Mouse (Mus musculus) stomach, embryonic 15.5 days (tissue): ENCODE results near the gene Amotl1. TPM values are rescaled to one million over a fixed set of nuclear protein-coding genes. Genes with fewer than 3 reads are reported as not detected.

Source experiments
- ATAC-seq: fragments of 200-750 bp; cut with Nextera tagmentation; 2 replicates; pipeline ENCODE4 v1.8.0; 2017; ENCODE audit warnings: low read depth, moderate number of reproducible peaks, moderate TSS enrichment; ENCODE audit not compliant: insufficient read depth, low FRiP score
- H3K27ac ChIP-seq: fragments of 300-500 bp; sonication (generic); 2 replicates; pipeline ENCODE4 v1.5.1; 2015; ENCODE audit warnings: mild to moderate bottlenecking, inconsistent platforms
- H3K27me3 ChIP-seq: fragments of 300-500 bp; sonication (generic); replicated peaks from 2 replicates; pipeline ENCODE4 v1.6.1; 2015; ENCODE audit warnings: inconsistent platforms
- H3K36me3 ChIP-seq: fragments of 300-500 bp; sonication (generic); 2 replicates; pipeline ENCODE4 v1.6.1; 2015; ENCODE audit warnings: inconsistent platforms
- H3K4me1 ChIP-seq: fragments of 300-500 bp; sonication (generic); 2 replicates; pipeline ENCODE4 v1.6.1; 2015; ENCODE audit warnings: inconsistent platforms
- H3K4me2 ChIP-seq: fragments of 300-500 bp; sonication (generic); 2 replicates; pipeline ENCODE4 v1.6.1; 2015; ENCODE audit warnings: mild to moderate bottlenecking, inconsistent platforms
- H3K4me3 ChIP-seq: fragments of 300-500 bp; sonication (generic); replicated peaks from 2 replicates; pipeline ENCODE4 v1.5.1; 2015; ENCODE audit warnings: inconsistent platforms
- H3K9ac ChIP-seq: fragments of 300-500 bp; sonication (generic); 2 replicates; pipeline ENCODE4 v1.6.1; 2015; ENCODE audit warnings: inconsistent platforms
- H3K9me3 ChIP-seq: fragments of 300-500 bp; sonication (generic); 2 replicates; pipeline ENCODE4 v1.6.1; 2016; ENCODE audit warnings: inconsistent platforms
- WGBS: fragments of 180-500 bp; shearing (Covaris S2); methylation state at CpG from one replicate; pipeline ENCODE4 v1.1.7; 2015; 5-methylcytosine and 5-hydroxymethylcytosine counted together
- polyA plus RNA-seq: library from polyadenylated mRNA; unstranded; fragments of >200 nt; fragmentation: Nextera tagmentation; extraction: Ambion mirVana; gene quantifications from 2 replicates; pipeline ENCODE4 v1.2.1, GENCODE M21; 2015

Amotl1 gene
- polyA plus RNA-seq, 1 experiment from 2014 or later, result 17.2 TPM

DNA sequence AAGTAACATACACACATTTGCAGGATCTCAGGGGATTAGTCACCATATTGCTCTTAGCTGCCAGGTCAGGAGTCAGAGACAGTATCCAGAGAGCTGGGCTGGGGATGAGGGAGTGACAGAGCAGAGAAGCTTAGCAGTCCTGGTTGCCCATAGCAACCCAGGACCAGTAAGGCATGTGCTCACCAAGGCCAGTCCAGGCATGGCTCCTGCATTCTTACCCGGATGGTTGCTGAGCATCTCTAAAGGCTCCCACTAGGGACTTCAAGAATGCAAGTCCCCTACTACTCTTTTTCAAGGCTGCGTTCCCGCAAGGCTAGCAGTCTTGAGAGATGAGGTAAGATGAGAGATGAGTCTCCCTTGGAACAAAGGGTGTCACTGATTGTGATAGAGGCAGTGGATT is 112.6 kb downstream of the Amotl1 start:
- Histone ChIP-seq H3K27me3 (no peaks in the 10 kb centered on the region), H3K4me2 (no peak overlapping the region), H3K36me3 (no peaks in the 10 kb centered on the region), H3K4me1 (0 out of 2 replicates have a peak, but pooled peaks cover 2% of the 10 kb centered on the region), H3K27ac (no peak overlapping the region), H3K9me3 (no peaks in the 10 kb centered on the region), H3K4me3 (no peak overlapping the region), H3K9ac (no peak overlapping the region)
- ATAC-seq, result no peak
- WGBS, result 58% methylated on average over 3 of the region's 3 CpGs

DNA sequence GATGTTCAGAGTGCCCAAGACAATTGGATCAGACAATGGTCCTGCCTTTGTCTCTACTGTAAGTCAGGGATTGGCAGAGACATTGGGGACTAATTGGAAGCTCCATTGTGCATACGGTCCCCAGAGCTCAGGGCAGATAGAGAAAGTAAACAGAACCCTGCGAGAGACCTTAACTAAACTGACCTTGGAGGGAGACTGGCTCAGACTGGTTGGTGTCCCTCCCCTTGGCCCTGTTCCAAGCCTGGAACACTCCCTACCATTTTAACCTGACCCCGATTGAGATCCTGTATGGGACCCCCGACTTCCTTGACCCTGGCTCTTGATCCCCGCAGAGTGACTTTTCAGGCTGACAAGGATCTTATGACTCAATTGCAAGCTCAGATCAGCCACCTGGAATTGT is 114.9 kb downstream of the Amotl1 start:
- H3K4me1 ChIP-seq, result 0 out of 2 replicates have a peak, but pooled peaks cover 2% of the 10 kb centered on the region
- peak; percentile 85 for ATAC-seq
- H3K9me3 ChIP-seq, result no peaks in the 10 kb centered on the region
- 33% methylated on average over 5 of the region's 5 CpGs for WGBS
- no peak overlapping the region for H3K4me3 ChIP-seq
- no peak overlapping the region for H3K9ac ChIP-seq
- no peak overlapping the region for H3K4me2 ChIP-seq
- no peaks in the 10 kb centered on the region for H3K27me3 ChIP-seq
- H3K27ac ChIP-seq, result no peak overlapping the region
- H3K36me3 ChIP-seq, result no peaks in the 10 kb centered on the region

DNA sequence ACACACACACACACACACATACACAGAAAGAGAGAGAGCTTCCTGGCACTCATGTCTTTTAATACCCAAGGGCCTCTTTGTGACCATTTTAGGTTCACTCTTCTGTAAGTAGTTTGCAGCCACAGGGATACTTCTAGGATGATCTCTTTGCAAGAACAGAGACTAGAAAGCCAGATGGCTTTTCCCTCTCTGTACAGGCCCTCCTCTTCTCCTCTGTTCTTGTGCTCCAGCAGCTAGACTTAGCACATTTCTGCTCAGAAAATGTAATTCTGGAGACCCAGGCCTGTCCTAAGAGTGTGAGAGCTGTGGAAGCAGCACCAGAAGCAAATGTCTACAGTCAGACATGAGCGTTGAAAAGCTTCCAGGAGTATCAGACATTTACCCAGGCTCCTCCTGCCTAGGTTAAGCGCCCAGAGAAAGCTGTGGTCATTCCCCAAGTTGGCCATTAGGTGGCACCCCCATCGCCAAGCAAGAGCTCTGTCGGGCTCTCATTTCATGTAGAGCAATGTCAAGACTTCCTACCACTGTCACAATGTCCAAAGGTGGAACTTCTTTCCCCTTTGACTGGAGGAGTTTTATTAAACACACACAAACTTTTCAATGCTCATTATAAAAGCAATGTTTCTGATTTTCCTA is 121.3 kb downstream of the Amotl1 start:
- Histone ChIP-seq H3K4me1 (0 out of 2 replicates have a peak, but pooled peaks cover 6% of the 10 kb centered on the region), H3K4me3 (no peak overlapping the region), H3K36me3 (no peaks in the 10 kb centered on the region), H3K27ac (no peak overlapping the region), H3K27me3 (no peaks in the 10 kb centered on the region), H3K9ac (no peak overlapping the region), H3K4me2 (no peak overlapping the region), H3K9me3 (no peaks in the 10 kb centered on the region)
- WGBS, result 6% methylated on average over 4 of the region's 4 CpGs
- peak; percentile 56; the same call in 1 of the 2 replicates for ATAC-seq

DNA sequence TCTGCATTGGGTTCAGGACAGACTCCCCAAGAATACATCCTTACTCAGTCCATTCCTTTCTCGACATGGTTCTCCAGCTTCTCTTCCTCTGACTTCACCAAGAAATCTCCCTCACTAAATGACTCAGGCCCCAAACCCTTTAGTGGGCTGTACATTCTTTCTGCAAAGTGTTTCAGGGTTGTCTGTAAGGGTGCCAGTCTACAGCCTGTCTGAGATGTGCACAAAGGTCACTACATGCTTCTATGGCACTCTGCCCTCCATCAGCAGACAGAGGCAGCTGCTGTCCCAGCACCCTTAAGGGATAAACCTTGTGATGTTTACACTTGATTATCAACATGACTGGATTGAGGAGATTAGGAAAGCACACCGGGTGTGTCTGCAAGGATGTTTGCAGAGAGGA is 123.2 kb downstream of the Amotl1 start:
- Histone ChIP-seq H3K9ac (no peak overlapping the region), H3K27me3 (no peaks in the 10 kb centered on the region), H3K9me3 (no peaks in the 10 kb centered on the region), H3K4me1 (0 out of 2 replicates have a peak, but pooled peaks cover 6% of the 10 kb centered on the region), H3K36me3 (no peaks in the 10 kb centered on the region), H3K27ac (no peak overlapping the region), H3K4me3 (no peak overlapping the region), H3K4me2 (no peak overlapping the region)
- no peak for ATAC-seq
- WGBS, result 31% methylated on average over 2 of the region's 2 CpGs

DNA sequence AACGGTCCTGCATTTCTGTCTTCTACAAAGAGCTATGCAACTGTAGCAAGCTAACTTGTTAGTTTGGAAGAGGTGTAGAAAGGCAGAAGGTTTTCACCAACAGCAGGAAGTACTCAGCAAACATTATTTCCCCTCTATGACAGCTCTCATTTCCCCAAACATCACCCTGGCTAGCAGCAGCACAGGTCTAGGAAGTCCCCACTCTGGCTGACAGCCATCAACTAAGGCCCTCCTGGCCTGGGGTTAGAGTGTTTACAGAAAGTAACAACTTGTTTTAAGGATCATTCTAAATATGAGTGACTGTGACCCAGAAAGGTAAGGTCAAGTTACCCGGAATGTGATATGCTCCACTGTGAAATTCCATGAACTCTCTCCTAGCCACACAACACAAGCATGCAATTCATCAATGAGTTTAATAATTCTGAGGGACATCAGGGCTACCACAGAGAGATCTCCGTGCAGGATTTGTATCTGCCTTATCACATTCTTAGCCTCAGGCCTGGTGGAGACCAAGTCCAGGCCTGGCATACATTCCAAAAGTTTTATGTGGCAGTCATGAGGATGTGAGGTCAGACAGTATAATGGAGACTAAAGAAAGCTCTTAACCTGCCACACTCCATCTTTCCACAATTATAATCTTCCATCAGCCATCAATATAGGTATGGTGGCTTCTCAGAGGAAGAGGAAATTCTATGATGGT is 123.7 kb downstream of the Amotl1 start:
- no peaks in the 10 kb centered on the region for H3K27me3 ChIP-seq
- 21% methylated on average over 3 of the region's 3 CpGs for whole genome bisulfite sequencing
- no peak overlapping the region for H3K27ac ChIP-seq
- no peaks in the 10 kb centered on the region for H3K9me3 ChIP-seq
- ATAC-seq, result no peak
- no peak overlapping the region for H3K4me2 ChIP-seq
- H3K36me3 ChIP-seq, result no peaks in the 10 kb centered on the region
- H3K4me3 ChIP-seq, result no peak overlapping the region
- H3K9ac ChIP-seq, result no peak overlapping the region
- 0 out of 2 replicates have a peak, but pooled peaks cover 6% of the 10 kb centered on the region for H3K4me1 ChIP-seq

- ATAC-seq, result no peak
- 79% methylated on average over 3 of the region's 3 CpGs for WGBS
- H3K4me2 ChIP-seq, result no peak overlapping the region
- no peaks in the 10 kb centered on the region for H3K9me3 ChIP-seq
- no peak overlapping the region for H3K4me3 ChIP-seq
- no peaks in the 10 kb centered on the region for H3K36me3 ChIP-seq
- H3K9ac ChIP-seq, result no peak overlapping the region
- no peak overlapping the region for H3K27ac ChIP-seq
- no peaks in the 10 kb centered on the region for H3K27me3 ChIP-seq
- 0 out of 2 replicates have a peak, but pooled peaks cover 6% of the 10 kb centered on the region for H3K4me1 ChIP-seq
These were observed 126.8 kb downstream of the Amotl1 start for GRCm38 (mm10) chr9:14518105-14518504.

- no peak overlapping the region for H3K4me3 ChIP-seq
- no peak overlapping the region for H3K27ac ChIP-seq
- peaks cover 2% of the 10 kb centered on the region; the same call in 1 of the 2 replicates for H3K36me3 ChIP-seq
- H3K9me3 ChIP-seq, result no peaks in the 10 kb centered on the region
- 0 out of 2 replicates have a peak, but pooled peaks cover 6% of the 10 kb centered on the region for H3K4me1 ChIP-seq
- H3K4me2 ChIP-seq, result no peak overlapping the region
- no peak overlapping the region for H3K9ac ChIP-seq
- no peaks in the 10 kb centered on the region for H3K27me3 ChIP-seq
- ATAC-seq, result no peak
- WGBS, result 73% methylated on average over 1 of the region's 1 CpGs
These were observed 127.6 kb downstream of the Amotl1 start for GRCm38 (mm10) chr9:14517296-14517695.

DNA sequence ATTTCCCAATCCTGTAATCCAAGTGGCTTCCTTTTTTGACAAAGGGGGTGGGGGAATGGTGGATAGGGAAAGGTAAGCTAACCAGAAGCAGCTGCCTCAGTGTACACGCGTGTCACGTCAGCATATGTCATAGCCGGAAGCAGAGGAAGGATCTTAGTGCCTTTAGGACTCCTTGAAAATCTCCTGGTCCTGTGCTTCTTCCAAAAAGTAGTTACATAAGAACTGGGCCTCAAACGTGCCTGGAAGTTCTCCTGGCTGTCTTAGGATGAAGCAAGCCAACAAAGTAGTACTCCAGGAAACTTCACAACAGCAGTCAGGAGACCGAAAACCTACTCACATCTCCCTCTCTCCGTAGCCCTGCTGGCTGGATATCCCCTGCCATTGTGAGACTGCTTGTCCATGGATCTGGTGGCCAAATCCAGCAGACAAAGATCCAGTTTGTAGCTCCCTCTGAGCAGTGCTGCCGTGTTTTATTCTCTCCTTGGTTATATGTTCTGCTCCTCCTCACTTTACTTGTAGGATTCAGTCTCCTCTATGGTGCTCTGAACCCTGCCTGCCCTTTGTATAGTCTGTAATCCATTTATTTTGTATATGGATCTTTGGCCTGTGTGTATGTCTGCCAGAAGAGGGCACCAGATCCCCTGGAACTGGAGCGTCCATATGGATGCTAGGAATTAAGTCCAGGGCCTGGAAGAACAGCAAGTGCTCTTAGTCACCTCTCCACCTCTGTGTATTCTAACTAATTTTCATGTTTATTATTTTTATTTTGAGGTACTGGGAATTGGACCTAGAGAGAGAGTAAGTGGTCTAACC is 132.0 kb downstream of the Amotl1 start:
- no peak overlapping the region for H3K4me2 ChIP-seq
- H3K9me3 ChIP-seq, result no peaks in the 10 kb centered on the region
- H3K9ac ChIP-seq, result no peak overlapping the region
- no peaks in the 10 kb centered on the region for H3K27me3 ChIP-seq
- H3K27ac ChIP-seq, result no peak overlapping the region
- H3K4me3 ChIP-seq, result no peak overlapping the region
- peaks cover 24% of the 10 kb centered on the region for H3K36me3 ChIP-seq
- no peak for ATAC-seq
- no peaks in the 10 kb centered on the region for H3K4me1 ChIP-seq
- WGBS, result 69% methylated on average over 9 of the region's 9 CpGs

GRCm38 (mm10) chr9:14500916-14501424 is 143.9 kb downstream of the Amotl1 start:
- Histone ChIP-seq H3K4me1 (no peaks in the 10 kb centered on the region; the same call in 1 of the 2 replicates), H3K4me2 (peak overlapping the region; percentile 72), H3K4me3 (peak overlapping the region; percentile 85), H3K36me3 (peaks cover 28% of the 10 kb centered on the region), H3K27me3 (no peaks in the 10 kb centered on the region), H3K9ac (peak overlapping the region; percentile 76), H3K9me3 (no peaks in the 10 kb centered on the region), H3K27ac (peak overlapping the region; percentile 21; the same call in 1 of the 2 replicates)
- WGBS, result 5% methylated on average over 10 of the region's 10 CpGs
- no peak for ATAC-seq

DNA sequence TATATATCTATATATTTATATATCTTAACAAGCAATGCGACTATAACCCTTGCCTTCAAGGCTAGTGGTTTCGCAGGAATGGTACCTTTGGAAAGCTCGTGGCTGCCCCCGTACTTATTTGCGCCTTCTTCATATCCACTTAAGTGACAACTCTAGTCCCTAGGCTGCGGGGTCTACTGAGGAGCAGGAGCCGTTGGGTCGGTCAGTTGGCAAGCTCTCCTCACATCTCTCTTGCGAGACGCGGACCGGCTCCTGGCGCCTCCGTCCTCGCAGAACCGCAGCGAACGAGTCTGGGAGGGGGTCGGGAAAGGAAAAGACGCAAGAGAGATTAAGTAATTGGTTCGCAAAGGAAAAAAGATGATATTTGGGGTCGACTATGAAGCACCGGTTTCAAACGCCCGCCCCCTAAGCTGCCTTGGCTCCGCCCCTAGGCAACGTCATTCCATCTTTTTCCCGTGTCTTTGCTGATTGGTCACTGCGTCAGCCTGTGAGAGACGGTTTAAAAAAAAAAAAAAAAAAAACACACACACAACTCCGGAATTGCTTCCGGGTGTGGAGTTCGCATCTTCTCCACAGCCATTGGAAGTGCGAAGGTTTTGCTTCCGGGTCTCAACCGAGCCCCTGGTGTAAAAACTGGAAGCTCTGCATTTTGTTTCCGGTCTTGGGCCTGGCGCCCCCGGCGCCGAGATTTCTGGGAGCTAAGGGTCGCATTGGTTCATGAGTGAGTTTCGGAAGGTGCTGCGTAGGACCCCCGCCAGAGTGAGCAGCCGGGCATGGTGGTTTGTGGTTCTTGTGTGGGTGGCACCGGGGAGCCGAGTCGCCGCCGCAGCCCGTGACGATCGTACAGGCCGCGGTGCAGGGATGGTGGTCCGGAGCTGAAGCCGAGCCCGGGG is 144.6 kb downstream of the Amotl1 start, which contains the start of the genes Kdm4d and Cwc15:
Kdm4d (minus strand) TSS at position 460 of the 893 bp plus-strand sequence.
Cwc15 (plus strand) TSS at position 595 of the 893 bp plus-strand sequence.
- Histone ChIP-seq H3K27ac (peak within 1 kb of the TSS; percentile 75), H3K9ac (peak within 1 kb of the TSS; percentile 76), H3K4me3 (peak within 1 kb of the TSS; percentile 85), H3K4me1 (no peaks in the 10 kb centered on the region; the same call in 1 of the 2 replicates), H3K36me3 (peaks cover 21% of the 10 kb centered on the region), H3K4me2 (peak within 1 kb of the TSS; percentile 72), H3K9me3 (no peaks in the 10 kb centered on the region), H3K27me3 (no peaks in the 10 kb centered on the region)
- ATAC-seq, result peak; percentile 99
- WGBS, result under 1% methylated on average over 59 of the region's 59 CpGs
